Mouse (Mus musculus): ENCODE data around the gene Csnk1g2. TPM values are rescaled to one million over a fixed set of nuclear protein-coding genes. Genes with fewer than 3 reads are reported as not detected.

Csnk1g2 gene
- polyA plus RNA-seq, 1 experiment, result 75.2 TPM

DNA sequence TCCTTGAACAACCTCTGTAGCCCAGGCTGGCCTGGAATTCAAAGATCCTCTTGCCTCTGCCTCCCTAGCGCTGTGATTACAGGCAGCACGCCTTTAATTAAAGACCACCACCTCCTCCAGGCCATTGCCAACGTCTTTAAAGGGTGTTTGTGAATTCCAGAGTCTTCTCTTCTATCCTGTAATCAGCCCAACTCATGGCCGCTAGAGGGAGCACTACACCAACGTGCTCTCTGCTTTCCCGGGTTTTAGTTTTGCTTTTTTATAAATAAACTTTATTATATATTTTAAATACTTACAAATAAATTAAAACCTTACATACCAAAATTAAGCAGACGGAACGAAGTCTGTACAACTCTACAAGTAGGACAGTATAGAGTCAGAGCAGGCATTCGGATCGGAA lies 36.6 kb downstream of the Csnk1g2 start:
- Histone ChIP-seq H3K27ac (ENCODE audit: control insufficient read depth, insufficient read depth, low read depth, low read length, poor library complexity) (peak overlapping the region; percentile 62), H3K4me1 (ENCODE audit: control insufficient read depth, insufficient read depth, low read length) (peaks cover 10% of the 10 kb centered on the region), H3K4me3 (replicated peaks; ENCODE audit: control insufficient read depth, low read depth, low read length) (no peak overlapping the region)
- TF ChIP-seq CTCF (IDR thresholded peaks at IDR 0.05; ENCODE audit: control insufficient read depth, insufficient read depth, low read length) (peak; percentile 73), POLR2A (IDR thresholded peaks at IDR 0.05; ENCODE audit: borderline replicate concordance, control insufficient read depth, low read depth, low read length) (no peak)
- 11% methylated on average over 10 of the region's 10 CpGs for WGBS

DNA sequence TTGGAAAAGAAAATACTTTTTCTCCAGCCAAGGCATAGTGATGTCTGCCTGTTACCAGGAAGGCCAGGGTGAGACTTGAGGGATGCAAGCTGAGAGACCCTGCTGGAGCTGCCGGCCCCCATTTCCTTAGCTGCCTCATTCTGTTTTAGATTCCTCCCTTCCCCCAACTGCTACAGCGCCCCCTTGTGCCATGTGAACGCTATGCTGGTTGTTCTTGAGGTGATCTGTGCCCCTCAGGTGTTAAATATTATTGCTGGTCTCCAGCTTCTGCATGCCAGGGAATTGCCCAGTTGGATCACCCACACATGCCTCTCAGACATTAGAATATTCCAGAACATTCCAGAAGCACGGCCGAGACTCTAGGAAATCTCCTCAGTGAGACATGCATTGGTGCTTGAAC lies 38.5 kb downstream of the Csnk1g2 start:
- Histone ChIP-seq H3K27ac (ENCODE audit: control insufficient read depth, insufficient read depth, low read depth, low read length, poor library complexity) (no peak overlapping the region), H3K4me3 (replicated peaks; ENCODE audit: control insufficient read depth, low read depth, low read length) (no peak overlapping the region), H3K4me1 (ENCODE audit: control insufficient read depth, insufficient read depth, low read length) (peaks cover 12% of the 10 kb centered on the region)
- TF ChIP-seq POLR2A (IDR thresholded peaks at IDR 0.05; ENCODE audit: borderline replicate concordance, control insufficient read depth, low read depth, low read length) (no peak), CTCF (IDR thresholded peaks at IDR 0.05; ENCODE audit: control insufficient read depth, insufficient read depth, low read length) (peak; percentile 84)
- WGBS, result 35% methylated on average over 5 of the region's 5 CpGs

DNA sequence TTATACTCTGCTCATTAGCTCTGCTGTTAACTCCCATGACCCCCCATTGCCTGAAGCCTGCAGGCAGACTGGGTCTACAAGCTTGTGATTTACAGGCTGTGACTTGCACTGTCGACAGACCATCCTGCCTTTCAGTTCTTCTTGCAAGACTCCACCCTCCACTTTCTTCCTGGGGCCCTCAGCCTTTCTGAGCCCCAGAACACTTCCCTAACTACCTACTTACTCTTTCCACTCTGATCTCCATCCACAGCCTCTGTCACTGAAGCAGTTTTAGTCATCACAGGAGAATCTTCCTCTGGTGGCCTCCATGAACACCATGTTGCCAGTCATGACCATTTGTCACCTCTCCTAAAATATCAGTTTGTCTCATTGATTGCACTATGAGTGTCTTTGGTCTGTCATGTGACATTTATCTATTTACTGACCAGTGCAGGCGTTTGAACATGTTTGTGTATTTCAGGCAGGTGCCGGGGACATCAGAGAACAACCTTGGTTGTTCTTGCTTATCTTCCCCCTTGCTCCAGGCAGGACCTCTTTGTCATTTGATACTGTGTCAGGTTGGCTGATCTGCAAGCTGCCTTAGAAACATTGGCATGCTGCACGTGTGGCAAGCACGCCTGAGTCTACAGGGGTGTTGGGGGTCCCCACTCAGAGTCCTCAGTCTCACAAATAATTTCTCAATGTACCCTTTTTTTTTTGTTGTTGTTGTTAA lies 41.0 kb downstream of the Csnk1g2 start:
- no peak for TF ChIP-seq CTCF (IDR thresholded peaks at IDR 0.05; ENCODE audit: control insufficient read depth, insufficient read depth, low read length)
- WGBS, result 20% methylated on average over 5 of the region's 5 CpGs
- H3K4me1 ChIP-seq (ENCODE audit: control insufficient read depth, insufficient read depth, low read length), result peaks cover 6% of the 10 kb centered on the region
- H3K4me3 ChIP-seq (replicated peaks; ENCODE audit: control insufficient read depth, low read depth, low read length), result no peak overlapping the region
- peak overlapping the region; percentile 68 for H3K27ac ChIP-seq (ENCODE audit: control insufficient read depth, insufficient read depth, low read depth, low read length, poor library complexity)

DNA sequence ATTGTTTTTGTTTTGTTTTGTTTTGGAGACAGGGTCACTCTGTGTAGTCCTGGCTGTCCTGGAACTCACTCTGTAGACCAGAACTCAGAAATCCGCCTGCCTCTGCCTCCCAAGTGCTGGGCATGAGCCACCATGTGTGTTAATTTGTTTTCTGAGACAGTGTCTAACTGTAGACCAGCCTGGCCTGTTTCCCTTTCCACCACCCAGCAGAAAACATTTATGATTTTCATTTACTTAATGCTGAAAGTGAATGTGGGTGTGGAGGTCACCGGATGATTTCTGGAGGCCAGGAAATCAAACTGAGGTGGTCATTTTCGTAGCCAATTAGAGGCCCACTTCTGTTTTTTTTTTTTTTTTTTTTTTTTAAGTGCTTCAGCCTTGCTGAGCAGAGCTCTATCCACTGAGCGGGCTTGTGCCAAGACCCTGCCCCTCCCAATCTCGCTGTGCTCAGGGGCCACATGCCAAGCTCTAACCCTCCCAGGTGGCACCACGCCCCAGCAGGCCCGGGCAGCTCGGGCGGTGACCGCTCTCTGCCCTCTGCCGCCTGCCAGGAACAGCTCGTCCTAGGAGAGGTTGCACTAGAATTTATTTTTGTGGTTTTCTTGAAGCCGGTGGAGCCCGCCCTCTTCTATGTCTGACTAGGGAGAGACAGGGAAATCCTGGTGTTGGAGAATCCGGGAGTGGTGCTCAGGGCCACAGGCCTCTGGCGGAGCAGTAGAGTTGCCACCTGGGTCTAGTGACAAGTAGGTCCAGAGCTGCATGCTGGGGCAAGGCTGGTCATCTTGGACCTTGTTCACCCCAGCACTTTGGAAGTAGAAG lies 41.8 kb downstream of the Csnk1g2 start:
- Histone ChIP-seq H3K4me1 (ENCODE audit: control insufficient read depth, insufficient read depth, low read length) (peaks cover 6% of the 10 kb centered on the region), H3K27ac (ENCODE audit: control insufficient read depth, insufficient read depth, low read depth, low read length, poor library complexity) (peak overlapping the region; percentile 83), H3K4me3 (replicated peaks; ENCODE audit: control insufficient read depth, low read depth, low read length) (no peak overlapping the region)
- no peak for TF ChIP-seq CTCF (IDR thresholded peaks at IDR 0.05; ENCODE audit: control insufficient read depth, insufficient read depth, low read length)
- WGBS, result 5% methylated on average over 16 of the region's 16 CpGs

DNA sequence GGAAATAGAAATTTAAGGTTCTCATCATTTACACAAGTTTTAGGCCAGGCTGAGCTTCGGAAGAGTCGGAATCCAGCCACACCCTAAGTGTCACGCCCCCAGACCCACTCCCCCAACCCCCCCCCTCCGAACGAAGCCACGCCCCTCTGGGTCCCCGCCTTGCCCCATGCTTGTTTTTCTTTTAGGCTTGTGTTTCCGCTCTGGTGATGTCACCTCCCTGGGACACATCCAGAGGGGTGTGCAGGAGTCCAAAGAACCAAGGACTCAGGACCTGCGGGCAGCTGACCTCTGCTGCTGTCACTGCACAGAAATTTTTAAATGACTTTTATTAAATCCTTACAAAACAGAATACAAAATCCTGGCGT lies 42.4 kb downstream of the Csnk1g2 start:
- Histone ChIP-seq H3K4me1 (ENCODE audit: control insufficient read depth, insufficient read depth, low read length) (peaks cover 6% of the 10 kb centered on the region), H3K4me3 (replicated peaks; ENCODE audit: control insufficient read depth, low read depth, low read length) (no peak overlapping the region)
- 15% methylated on average over 10 of the region's 10 CpGs for WGBS

DNA sequence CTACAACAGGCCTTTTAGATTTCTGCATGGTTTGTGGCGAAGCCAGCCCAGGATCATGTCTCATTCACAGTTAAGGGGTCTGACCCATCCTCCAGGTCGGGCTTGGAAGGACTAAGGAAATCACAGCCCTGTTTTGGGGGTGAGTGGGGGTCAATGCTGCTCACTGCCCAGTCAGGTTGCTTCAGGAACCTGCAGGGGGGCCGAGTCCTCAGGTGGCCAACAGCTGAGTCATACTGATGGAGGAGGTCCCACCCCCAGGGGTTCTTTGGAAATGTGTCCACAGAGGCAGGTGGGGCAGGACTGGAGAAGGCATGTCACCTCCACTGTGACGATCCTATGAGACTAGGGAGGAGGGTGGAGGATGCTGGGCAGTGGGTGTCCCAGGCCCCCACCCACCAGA lies 42.8 kb downstream of the Csnk1g2 start:
- 36% methylated on average over 4 of the region's 4 CpGs for WGBS
- H3K4me3 ChIP-seq (replicated peaks; ENCODE audit: control insufficient read depth, low read depth, low read length), result no peak overlapping the region
- peaks cover 6% of the 10 kb centered on the region for H3K4me1 ChIP-seq (ENCODE audit: control insufficient read depth, insufficient read depth, low read length)
- no peak overlapping the region for H3K27ac ChIP-seq (ENCODE audit: control insufficient read depth, insufficient read depth, low read depth, low read length, poor library complexity)
- TF ChIP-seq CTCF (IDR thresholded peaks at IDR 0.05; ENCODE audit: control insufficient read depth, insufficient read depth, low read length) (no peak), POLR2A (IDR thresholded peaks at IDR 0.05; ENCODE audit: borderline replicate concordance, control insufficient read depth, low read depth, low read length) (no peak)

More for the DNA sequence above, 42.4 kb downstream of the Csnk1g2 start:
- peak overlapping the region; percentile 83 for H3K27ac ChIP-seq (ENCODE audit: control insufficient read depth, insufficient read depth, low read depth, low read length, poor library complexity)
- no peak for TF ChIP-seq CTCF (IDR thresholded peaks at IDR 0.05; ENCODE audit: control insufficient read depth, insufficient read depth, low read length)
- TF ChIP-seq POLR2A (IDR thresholded peaks at IDR 0.05; ENCODE audit: borderline replicate concordance, control insufficient read depth, low read depth, low read length), result no peak

DNA sequence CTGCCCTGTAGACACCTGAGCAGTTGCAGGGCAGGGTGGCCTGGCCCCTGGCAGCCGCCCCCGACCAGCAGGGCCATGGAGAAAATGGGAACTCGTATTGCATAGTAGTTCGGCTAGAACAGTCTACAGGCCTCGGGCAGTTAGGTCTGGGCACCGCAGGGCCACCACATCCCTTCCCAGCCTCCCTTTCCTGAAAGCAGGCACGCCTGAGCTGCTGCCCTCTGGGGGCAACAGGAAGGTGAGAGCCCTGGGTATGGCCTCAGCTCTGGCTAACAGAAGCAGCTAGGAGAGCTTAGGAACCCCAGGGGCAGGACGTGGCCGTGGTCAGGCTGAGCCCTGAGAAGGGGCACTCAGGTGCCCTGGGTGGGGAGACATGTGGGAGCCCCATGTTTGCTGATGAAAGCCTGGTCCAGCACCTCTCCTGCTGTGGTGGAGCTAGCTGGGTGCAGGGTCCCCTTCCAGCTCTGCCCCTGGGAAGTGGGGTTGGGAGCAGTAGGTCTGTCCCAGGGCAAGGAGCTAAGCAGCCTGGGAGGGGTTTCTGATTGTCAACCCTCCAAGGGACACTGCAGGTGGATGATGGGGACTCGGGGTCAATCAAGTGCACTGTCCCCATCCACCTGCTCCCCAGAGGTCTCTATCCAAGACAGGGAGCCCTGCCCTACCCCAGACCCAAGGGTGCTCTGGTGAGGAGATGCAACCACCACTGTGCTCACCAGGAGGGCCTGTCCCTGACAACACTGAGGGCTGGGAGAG lies 43.5 kb downstream of the Csnk1g2 start:
- WGBS, result 27% methylated on average over 10 of the region's 10 CpGs
- Histone ChIP-seq H3K27ac (ENCODE audit: control insufficient read depth, insufficient read depth, low read depth, low read length, poor library complexity) (peak overlapping the region; percentile 60; the same call in 1 of the 2 replicates), H3K4me3 (replicated peaks; ENCODE audit: control insufficient read depth, low read depth, low read length) (no peak overlapping the region), H3K4me1 (ENCODE audit: control insufficient read depth, insufficient read depth, low read length) (peaks cover 6% of the 10 kb centered on the region)
- TF ChIP-seq POLR2A (IDR thresholded peaks at IDR 0.05; ENCODE audit: borderline replicate concordance, control insufficient read depth, low read depth, low read length), result no peak
- no peak for TF ChIP-seq CTCF (IDR thresholded peaks at IDR 0.05; ENCODE audit: control insufficient read depth, insufficient read depth, low read length)

DNA sequence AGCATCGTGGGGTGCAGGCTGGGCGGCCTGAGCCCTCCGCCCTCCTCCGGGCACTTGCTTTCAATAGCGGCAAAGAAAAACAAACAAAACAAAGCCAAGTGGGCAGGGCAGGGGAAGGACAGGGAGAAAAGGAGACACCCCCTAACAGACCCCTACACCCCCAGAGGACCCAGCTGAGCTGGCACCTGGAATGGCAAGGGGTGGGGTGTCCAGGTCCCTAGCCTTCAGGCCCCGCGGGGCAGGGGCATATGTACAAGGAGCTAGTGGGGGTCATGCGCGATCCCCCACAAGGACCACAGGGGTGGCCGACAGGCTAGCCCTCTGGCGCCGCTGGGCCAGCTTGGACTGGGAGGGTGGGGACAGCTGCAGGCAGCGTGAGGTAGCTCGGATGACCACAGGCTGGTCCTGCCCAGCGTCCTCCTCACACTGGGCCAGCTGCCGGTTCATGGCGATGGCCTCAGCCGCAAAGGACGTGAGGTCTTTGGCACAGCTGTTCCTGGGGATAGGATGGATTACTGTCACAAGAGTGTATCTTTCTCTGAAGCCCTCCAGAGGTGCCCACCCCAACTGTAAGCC lies 44.3 kb downstream of the Csnk1g2 start:
- 92% methylated on average over 19 of the region's 19 CpGs for WGBS
- Histone ChIP-seq H3K4me1 (ENCODE audit: control insufficient read depth, insufficient read depth, low read length) (peaks cover 6% of the 10 kb centered on the region), H3K27ac (ENCODE audit: control insufficient read depth, insufficient read depth, low read depth, low read length, poor library complexity) (no peak overlapping the region)

More for the DNA sequence above, 44.3 kb downstream of the Csnk1g2 start:
- no peak overlapping the region for H3K4me3 ChIP-seq (replicated peaks; ENCODE audit: control insufficient read depth, low read depth, low read length)
- TF ChIP-seq CTCF (IDR thresholded peaks at IDR 0.05; ENCODE audit: control insufficient read depth, insufficient read depth, low read length) (no peak), POLR2A (IDR thresholded peaks at IDR 0.05; ENCODE audit: borderline replicate concordance, control insufficient read depth, low read depth, low read length) (no peak)

Measured in bone marrow, adult 2 months (tissue).